Mouse (Mus musculus) right cerebral cortex, postnatal 4 days (tissue): Measurements from ENCODE around the gene Foxj3.
"Not testable (repeated sequence)": the region's sequence is repeated elsewhere in the genome, so short reads cannot be mapped to it uniquely, and the experiment has no call there.

Experiments used
- DNase-seq: peaks from one replicate; pipeline ENCODE4 v3.0.0-alpha.2; 2022

Foxj3 gene

DNA sequence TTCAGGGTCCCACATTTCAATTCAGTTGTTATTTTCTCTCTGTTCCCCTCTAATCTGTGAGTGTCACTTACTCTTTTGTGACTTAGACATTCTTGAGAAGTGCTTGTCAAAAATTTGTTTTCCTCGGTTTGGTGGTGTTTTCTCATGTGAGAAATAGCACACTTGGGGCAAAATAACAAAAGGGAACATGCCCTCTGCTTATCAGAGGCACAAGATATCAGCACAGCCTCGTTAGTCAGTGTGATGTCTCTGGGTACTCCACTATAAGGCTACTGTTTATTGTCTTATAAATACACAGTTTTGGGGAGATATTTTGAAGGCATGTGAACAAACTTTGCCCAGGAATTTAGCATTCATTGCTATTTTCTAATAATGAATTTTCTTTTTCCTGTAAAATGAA is 37.7 kb downstream of the Foxj3 start:
- no peak for DNase-seq

DNA sequence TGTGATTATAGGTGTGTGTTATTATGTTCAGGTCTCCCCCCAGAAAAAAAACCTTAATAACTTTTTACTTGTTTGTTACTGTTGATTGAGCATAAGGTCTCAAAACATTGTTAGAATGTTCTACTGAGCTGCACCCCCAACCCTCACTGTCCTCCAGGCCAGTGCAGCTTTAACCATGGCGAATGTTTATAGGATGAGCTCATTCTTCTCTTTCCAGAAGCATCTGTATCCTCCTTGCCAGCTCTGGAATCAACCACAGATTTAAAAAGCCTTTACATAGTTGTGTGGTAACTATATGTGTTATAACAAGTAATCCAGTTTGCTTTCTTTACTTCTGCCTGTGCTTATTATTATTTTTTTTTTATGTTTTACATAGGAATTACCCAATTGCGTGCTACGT is 38.7 kb downstream of the Foxj3 start:
- DNase-seq = no peak

DNA sequence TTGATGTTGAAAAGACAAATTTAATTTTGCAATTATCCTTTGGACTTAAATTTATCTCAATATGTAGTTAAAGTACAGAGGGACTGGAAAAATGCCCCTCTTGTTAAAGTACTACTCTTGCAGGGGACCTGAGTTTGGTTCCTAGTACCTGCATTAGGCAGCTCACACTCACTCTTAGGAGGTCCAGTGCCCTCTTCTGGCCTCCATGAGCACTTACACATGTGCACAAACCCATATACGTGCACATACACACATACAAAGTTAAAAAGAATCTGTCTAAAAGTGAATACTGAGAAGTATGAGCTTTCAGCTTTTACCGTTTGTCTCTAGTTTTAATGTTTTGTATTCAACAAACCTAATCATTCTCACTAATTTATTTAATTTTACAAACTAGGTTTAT is 51.2 kb downstream of the Foxj3 start:
- DNase-seq = no peak

DNA sequence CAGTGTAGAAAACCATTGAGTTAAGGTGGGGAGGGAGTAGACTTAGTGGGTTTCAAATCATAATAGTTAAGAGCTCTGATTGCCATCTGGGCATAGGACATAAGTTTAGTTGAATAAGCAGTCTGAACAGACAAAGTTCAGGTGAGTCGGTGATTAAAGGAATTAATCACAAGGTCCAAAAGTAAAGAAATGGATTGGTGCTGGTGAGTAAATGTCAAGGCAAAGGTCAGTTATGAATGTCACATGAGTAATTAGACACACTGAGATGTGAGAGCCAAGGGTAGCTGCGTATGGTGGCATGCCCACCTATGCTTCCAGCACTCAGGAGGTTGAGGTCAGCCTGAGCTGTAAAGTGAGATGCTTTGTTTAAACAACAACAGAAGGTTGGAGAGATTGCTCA is 52.6 kb downstream of the Foxj3 start:
- no peak for DNase-seq

DNA sequence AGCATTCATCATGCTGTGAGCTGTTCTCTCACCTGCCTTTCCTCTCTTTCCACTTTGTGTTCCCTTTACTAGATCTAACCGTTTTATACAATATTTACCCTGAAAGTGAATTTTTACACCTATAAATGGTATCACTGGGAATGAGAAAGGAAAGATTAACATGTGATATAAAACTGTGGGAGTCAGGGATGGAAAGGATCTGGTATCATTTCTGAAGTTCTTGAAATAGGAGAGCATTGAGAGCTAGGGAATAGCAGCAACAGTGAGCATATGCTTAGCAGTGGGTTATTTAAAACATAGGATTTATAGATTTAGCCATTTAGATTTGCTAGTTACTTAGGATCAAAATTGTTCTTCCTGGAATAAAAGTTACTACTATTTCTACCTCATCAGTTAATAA is 53.2 kb downstream of the Foxj3 start:
- DNase-seq = no peak

DNA sequence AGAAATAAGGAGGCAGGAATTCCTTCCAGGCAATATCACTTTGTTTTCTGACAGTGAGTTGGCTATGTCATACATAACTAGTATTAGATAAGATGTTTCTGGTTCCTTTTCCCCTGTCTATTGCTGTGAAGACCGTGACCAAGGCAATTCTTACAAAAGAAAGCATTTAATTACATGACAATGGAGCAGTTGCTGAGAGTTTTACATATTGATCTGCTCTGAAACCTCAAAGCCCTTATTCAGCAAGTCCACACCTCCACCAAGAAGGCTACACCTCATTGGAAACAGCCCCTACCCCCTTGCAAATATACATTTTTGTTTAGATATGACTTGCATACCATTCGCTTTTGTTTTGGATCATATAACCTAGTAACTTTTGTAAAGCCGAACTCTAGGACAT is 55.7 kb downstream of the Foxj3 start:
- DNase-seq = no peak

DNA sequence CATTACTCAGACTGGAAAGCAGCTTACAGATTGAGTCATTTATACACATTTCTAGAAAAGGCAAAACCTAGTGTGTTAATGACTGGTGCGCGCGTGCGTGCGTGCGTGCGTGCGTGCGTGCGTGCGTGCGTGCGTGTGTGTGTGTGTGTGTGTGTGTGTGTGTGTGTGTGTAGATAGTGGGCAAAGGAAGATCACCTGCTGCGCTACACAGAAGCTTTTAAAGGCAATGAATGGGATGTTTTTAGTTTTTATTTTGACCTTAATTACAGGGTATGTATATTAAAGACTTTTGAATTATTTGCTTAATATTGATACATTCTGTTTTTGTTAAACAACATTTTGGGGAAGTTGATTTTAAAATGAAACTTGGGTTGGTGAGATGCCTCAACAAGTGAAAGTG is 57.5 kb downstream of the Foxj3 start:
- DNase-seq = no peak

DNA sequence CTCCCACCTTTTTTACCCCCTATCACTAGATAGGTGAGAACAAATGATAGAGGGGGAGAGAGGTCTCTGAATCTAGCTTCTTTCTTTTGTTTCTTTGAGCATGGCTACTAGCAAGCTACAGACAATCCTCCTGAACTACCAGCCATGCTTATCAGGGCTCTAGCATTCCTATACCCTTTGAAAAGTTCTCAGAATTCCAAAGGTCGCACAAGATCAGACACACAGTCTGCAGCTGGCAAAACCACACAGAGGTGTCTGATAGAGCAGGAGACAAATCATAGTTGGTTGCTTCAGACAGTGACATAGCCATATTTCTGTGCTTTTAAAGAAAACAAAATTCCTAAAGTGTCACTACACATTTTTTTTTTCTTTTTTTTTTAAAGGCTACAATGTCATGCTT is 62.8 kb downstream of the Foxj3 start:
- DNase-seq = no peak

DNA sequence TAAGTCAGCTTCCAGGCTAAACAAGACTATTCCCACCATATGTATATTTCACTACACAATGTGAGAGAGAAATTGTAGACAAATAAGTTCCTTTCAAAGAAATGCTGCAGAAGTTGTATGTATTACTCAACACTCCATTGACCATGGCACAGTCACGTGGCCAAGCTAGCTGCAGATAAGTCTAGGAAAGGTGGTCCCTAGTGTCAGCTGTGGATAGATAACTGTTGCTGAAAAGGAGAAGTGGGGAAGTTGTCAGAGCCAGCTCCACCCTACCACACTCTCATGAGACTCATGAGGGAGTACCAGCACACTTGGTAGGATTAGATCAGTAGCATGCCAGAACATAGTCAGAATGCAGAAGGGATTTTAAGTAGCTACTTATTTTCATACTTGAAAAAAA is 72.7 kb downstream of the Foxj3 start:
- no peak for DNase-seq

DNA sequence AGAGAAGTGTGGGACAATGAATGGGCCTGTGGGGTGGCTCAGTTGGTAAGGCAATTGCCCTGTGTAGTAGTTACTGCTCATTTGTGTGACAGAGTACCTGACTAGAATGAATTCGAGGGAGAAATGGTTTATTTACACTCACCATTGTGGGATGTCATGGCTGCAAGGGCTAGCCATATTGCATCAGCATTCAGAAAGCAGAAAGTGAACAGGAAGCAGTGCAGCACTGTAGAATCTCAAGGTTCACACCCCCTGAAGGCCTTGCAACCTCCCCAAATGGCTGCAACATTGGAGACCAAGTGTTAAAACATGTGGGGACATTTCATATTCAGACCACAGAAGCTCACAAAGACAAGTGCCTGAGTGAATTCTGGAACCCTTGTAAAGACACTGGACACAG is 77.3 kb downstream of the Foxj3 start:
- no peak for DNase-seq

DNA sequence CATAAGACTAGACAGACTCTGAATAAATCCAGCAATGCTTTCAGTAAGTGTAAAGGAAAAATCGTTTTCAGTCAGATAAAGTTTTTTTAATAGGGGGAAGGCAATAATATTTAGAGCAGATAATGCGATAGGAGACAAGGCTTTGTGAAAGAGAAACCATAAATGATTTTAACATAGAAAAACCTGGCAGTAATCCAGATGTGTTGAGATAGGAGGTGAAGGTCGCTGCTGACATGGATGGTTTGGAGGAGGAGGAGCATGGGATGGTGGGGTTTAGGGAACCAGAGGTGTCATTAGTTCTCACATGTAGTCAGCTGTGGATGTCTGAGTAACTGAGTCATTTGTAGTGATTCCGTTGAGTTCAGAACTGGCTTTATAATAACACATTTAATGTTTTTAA is 77.9 kb downstream of the Foxj3 start:
- DNase-seq = no peak

DNA sequence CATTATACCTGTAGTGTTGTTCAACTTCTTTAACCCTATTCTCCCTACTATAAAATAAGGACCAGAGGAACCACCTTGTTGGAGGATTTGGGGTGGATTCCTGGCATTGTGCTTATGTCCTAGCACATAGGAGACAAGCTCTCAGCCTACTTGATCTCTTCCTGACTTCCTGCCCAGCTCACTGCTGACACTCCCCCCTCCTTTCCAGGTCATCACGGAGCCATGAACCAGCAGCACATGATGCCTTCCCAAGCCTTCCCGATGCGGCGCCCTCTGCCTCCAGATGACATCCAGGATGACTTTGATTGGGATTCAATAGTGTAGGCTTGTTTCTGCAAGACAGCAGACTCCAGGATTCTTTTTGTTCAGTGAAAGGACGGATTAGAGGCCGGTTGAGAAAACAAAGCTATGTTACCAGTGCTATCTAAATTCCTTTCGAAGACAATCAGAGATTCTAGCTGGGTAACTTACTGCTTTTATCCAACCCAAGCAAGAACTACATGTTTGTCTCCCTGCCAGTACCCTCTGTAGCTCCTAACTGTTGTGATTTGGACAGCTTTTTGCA is 89.4 kb downstream of the Foxj3 start:
- no peak for DNase-seq

DNA sequence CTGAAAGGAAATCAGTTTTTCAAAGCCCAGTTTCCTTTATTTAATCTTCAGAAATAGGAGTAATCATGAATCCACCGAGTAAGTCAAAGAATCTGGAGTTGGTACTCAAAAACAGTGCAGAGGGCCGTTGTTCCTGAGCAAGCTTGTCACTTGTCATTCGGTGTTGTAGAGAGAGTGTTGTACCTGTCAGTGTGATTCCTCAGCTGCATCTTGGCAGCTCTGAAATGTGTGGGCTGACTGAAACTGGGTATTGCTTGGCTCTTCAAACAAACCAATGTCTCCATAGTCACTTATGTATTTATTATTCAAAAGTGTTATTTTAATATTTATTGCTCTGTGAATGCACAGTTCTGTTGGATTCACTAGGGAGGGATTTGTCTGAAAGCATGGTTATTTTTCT is 90.1 kb downstream of the Foxj3 start:
- DNase-seq = no peak

DNA sequence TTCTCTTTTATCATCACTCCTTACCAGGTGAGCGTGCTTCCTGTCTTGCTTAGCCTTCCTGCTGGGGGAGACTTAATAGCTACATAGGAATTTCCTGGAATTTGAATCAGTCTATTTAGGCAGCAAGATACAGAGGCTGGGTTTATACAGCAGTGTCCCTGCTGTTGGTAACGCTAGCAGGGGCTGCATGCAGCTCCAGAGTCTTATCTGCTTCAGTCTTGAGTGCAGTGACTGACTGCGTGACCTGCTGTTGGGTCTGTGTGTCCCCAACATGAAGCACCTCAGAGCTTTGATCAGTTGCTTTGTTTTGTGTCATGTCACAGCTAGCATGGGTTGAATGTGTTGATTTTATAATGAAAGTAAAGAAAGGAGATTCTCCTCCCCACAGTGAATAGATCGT is 90.5 kb downstream of the Foxj3 start:
- no peak for DNase-seq

DNA sequence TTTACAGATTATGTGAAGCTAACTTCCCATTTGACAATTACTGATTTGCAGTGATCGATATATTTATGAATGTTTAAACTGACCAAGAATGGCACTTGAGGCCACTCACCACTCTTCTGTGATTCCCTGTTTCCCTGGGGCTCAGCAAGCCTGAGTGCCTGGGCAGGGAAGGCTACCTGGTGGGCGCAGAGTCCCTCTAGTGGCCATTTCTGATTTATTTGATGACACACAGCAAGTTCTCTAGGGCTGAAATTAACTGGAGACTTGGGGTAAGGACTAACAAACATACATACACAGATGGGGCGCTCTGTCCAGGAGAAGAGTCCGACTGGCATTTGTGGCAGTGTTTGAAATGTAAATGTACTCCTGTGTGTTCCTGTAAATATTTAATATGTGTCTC is 91.6 kb downstream of the Foxj3 start:
- DNase-seq = not testable (repeated sequence)

DNA sequence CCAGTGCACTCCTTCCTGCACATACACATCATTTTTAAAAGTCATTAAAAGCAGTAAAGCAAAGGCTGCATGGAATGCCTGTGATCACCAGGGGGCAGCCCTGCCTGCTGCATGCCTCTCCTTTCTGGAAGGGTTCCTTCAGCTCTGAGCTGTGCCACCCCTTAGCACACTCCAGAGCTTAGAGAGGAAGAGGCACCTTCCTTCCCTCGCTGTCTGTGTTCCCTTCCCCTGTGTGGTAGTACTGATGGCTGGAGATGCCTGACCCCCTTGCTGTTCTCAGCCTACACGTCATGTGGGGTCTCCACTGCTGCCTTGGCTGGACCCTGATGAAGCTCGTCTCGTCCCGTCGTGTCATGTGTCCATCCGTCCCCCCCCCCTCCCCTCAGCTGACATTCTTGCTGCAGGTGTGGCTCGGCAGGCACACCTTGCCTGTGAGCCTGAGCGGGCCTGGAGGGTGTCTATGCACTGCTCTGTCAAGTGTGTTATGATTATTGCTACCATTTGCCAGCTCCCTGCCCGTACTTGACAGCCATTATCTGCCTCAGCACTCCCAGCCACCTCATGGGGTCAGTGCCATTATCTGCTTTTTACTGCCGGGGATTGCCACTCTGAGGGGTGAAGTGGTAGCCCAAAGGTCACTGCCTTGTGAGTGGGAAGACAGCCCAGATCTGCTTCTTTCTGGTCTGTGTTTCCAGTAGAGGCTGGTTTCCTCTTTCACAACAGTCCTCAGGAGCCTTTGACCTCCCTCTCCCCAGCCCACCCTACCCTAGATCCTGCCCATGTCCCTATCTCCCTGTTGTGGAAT is 94.5 kb downstream of the Foxj3 start:
- DNase-seq = peak; percentile 67

DNA sequence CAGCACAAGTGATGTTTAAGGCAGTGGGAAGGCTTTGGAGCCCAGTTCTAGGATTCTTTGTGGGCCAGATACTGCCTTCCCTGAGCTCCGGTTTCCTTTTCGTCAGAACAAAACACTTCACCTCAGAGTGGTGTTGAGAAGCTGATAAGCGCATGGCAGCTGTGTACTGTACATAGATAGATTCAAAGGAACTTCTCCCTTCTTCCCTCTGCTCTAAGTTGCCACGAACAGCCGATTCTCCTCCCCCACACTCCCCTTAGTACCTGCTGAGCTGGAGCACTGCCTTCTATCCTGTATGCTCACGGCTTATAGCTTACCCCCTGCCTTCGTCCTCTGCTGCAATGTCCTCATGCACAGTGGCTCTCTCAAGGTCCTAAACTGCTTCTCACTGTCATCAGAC is 95.9 kb downstream of the Foxj3 start:
- no peak for DNase-seq

DNA sequence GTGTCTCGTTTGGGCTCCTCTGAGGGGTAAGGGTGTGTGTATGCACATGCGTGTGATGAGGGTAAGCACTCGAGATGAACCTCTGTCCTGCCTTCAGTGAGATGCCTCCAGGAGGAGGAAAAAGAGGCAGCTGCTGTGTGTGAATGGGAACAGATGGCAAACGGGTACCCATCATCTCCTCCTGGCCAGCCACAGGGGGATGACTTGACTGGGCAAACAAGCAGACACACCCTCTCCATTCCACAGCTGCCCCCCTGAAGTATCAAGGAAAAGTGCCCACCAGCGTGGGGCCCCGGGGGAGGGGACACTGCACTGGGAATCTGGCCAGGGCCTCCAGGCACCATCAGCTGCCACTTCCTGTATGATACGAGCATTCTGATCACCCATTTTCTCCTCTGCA is 96.5 kb downstream of the Foxj3 start:
- no peak for DNase-seq

DNA sequence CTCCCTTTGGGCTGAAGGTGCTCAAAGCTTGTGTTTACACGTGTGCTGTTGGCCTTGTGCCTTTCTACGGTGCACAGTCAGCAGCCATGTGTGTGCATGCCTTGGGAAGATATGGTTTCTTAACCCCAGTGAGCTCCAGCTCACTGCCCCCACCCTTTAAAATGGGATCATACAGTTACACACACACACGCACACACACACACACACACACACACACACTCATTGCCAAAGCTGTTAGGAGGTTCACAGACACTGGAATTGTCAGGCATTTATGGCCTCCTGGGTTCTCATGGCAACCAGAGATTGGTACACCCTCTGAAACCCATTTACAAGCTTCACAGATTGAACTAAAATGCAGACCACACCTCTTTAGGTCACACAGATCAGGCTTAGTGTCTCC is 97.1 kb downstream of the Foxj3 start:
- no peak for DNase-seq

DNA sequence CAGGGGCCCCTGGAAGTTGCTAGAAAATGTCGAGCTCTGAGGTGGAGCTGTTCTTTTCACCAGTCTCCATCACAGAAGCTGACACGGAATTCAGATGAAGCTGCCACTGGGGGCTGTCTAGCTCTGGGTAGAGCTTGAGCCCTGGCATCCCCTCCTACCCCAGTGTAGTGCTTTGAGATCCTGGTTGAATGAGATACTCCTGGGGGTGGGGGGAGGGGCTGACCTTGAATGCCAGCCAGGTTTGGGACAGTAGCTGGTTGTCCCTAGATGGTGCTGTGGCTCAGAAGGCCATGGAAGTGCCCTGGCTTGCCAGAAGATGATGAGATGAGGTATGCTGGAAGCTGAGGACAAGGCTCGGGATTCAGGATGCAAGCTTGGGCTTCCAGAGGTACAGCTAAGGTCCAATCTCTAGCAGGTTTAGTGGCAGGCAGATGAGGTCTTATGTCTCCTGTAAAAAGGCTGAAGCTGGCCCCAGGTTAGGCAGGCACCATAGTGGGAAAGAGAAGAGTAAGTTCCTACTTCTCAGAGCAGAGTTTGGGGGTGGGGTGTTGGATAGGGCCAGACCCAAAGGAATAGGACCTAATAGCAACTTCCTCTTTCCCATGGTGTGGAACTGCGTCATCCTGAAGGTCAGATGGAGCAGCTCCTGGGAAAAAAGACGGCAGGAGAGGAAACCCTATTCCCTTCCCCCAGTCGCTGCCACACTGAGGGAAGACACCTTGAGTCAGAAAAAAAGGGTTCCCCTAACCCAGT is 98.3 kb downstream of the Foxj3 start:
- no peak for DNase-seq

DNA sequence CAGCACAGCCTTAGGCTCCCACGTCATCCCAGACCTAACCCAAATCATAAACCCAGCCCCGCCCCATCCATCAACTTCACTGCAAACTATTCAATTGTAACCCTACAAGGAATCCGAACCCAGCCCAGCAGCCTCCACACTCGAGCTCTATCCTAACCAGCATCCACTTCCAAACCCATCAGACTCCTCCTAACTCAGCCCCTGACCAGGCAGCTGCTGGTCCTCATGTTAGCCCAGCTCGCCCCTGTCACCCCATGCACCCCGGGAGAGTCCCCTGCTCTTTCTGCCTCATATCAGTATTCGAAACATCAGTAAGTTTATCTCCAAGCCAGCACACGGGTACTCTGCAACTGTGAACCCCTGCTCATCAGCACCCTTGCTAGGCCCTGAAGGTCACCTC is 98.9 kb downstream of the Foxj3 start:
- no peak for DNase-seq

DNA sequence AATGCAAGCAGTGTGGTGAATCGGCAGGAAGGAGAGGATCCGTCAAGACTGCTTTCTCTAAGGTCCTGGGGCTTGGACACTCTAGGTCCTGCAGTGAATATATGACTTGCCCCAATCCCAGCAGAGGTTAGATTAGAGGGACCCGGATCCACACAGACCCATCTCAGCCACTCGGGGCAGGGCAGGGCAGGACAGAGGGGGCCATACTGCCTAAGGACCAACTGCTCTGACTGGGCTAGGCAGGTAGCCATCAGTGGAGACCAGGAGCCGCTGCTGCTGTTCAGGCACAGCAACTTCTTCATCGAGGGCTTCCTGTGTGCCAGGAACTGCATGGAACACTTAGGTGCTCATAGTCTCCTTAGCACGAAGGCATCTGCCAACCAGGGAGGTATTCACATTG is 99.9 kb downstream of the Foxj3 start:
- DNase-seq = no peak

DNA sequence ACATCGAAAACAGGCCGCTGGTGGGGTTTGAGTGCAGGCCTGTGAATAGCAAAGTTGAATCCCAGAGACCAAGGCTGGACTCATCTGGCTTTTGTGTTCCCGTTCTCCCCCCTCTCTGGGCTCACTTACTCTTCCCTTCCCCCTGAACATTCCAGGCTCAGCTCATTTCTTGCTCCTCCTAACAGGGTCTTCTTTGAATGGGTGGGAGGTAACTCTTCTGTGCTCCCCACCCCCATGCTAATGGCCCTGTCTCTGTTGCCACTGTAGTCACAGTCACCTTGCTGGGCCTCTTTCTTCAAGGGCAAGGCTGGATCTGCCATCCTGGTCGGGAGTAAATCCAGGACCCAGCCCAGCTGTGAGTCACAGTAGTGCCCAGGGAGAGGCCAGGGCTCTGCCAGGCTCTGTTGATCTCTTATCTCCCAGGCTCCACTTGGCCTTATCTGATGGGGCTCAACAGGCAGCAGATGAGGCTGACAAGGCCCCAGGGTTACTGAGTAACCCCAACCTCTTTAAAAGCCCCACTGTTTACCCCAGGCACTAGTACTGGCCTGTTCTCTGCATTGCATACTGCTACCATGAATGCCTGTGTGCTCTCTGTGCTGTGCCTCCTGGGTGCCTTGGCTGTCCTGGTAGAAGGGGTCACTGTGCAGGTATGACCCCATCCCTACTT is 100.5 kb downstream of the Foxj3 start, which contains the start of gene Guca2a:
Gene Guca2a (plus strand): TSS at position 529 of the 670 bp plus-strand sequence.
- no peak for DNase-seq

DNA sequence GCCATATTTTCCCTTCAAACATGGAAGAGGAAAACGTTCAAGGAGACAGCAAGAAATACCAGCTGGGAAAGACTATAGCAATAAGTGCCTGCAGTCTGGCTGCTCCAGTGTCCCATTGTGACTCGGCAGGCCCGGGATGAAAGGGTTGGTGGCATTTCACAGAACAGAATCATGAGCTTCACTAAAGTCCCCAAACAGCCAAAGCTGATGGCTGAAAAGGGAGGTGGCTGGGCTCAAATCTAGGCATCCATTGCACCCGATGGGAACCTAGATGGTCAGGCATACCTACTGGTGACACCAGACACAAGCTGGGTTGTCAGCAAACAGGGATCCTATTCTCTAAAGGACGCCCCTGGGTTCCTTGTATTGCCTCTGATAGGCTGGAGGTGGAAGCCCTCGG is 101.1 kb downstream of the Foxj3 start:
- DNase-seq = no peak
